Mouse (Mus musculus) cortical plate, adult 2 months (tissue): ENCODE measurements around the gene Spaca6. TPM values are rescaled to one million over a fixed set of nuclear protein-coding genes. Genes with fewer than 3 reads are reported as not detected.

ENCODE experiments used
- H3K27ac ChIP-seq: fragments of 200-500 bp; 2 replicates; pipeline ENCODE4 v1.5.1; 2012; ENCODE audit warnings: low read length, control low read depth, inconsistent platforms; ENCODE audit not compliant: insufficient read depth
- H3K4me1 ChIP-seq: fragments of 200-500 bp; 2 replicates; pipeline ENCODE4 v1.6.1; 2011; ENCODE audit warnings: low read length; ENCODE audit not compliant: control insufficient read depth, insufficient read depth
- H3K4me3 ChIP-seq: fragments of 200-500 bp; 2 replicates; pipeline ENCODE4 v1.5.1; 2011; ENCODE audit warnings: mild to moderate bottlenecking, low read length, control low read depth; ENCODE audit not compliant: insufficient read depth
- CTCF ChIP-seq: fragments of 200-500 bp; IDR thresholded peaks from 2 replicates; pipeline ENCODE4 v1.5.1; 2011; ENCODE audit warnings: mild to moderate bottlenecking, control low read depth, low read length; ENCODE audit not compliant: insufficient read depth; ENCODE audit errors: extremely low read depth
- POLR2A ChIP-seq: fragments of 200-500 bp; IDR thresholded peaks from 2 replicates; pipeline ENCODE4 v1.6.1; 2011; ENCODE audit warnings: mild to moderate bottlenecking, low read length, control low read depth; ENCODE audit not compliant: insufficient read depth; ENCODE audit errors: extremely low read depth
- polyA plus RNA-seq: library from polyadenylated mRNA; depleted of rRNA; stranded (reverse); fragments of >200 nt; gene quantifications from 2 replicates; pipeline ENCODE4 v1.2.3, GENCODE M21; 2012; rRNA removed

Spaca6 gene
- 92.5 and 111 TPM in 2 replicates for polyA plus RNA-seq

- H3K27ac ChIP-seq: peak within 1 kb of the TSS; percentile 96
- peak within 1 kb of the TSS; percentile 93 for H3K4me3 ChIP-seq
- H3K4me1 ChIP-seq: no peaks in the 10 kb centered on the region; the same call in 1 of the 2 replicates
- peak; percentile 99 for TF ChIP-seq POLR2A
- TF ChIP-seq CTCF: no peak
Observed at GRCm38 (mm10) chr17:17826751-17827657, at the start of gene Spaca6. Spaca6 (plus strand) TSS chr17:17827158.

- Histone ChIP-seq H3K27ac (no peak overlapping the region), H3K4me1 (no peaks in the 10 kb centered on the region), H3K4me3 (no peak overlapping the region)
- TF ChIP-seq POLR2A: no peak
- no peak for TF ChIP-seq CTCF
Observed at GRCm38 (mm10) chr17:17790866-17791630, 35.9 kb upstream of the Spaca6 start.

- no peak overlapping the region for H3K27ac ChIP-seq
- H3K4me3 ChIP-seq: no peak overlapping the region
- H3K4me1 ChIP-seq: no peaks in the 10 kb centered on the region
- TF ChIP-seq CTCF (no peak), POLR2A (no peak)
Observed at GRCm38 (mm10) chr17:17792578-17792977, 34.4 kb upstream of the Spaca6 start.

- H3K4me1 ChIP-seq: no peaks in the 10 kb centered on the region
- no peak overlapping the region for H3K4me3 ChIP-seq
- TF ChIP-seq CTCF (no peak), POLR2A (no peak)
- no peak overlapping the region for H3K27ac ChIP-seq
Observed at GRCm38 (mm10) chr17:17795527-17795926, 31.4 kb upstream of the Spaca6 start.

GRCm38 (mm10) chr17:17823612-17824336 is 3.2 kb upstream of the Spaca6 start:
- TF ChIP-seq CTCF: no peak
- Histone ChIP-seq H3K27ac (no peak overlapping the region), H3K4me3 (no peak overlapping the region), H3K4me1 (no peaks in the 10 kb centered on the region)

GRCm38 (mm10) chr17:17825921-17826591 is 902 bp upstream of the Spaca6 start:
- Histone ChIP-seq H3K27ac (peak overlapping the region; percentile 95), H3K4me3 (peak overlapping the region; percentile 93), H3K4me1 (no peaks in the 10 kb centered on the region; the same call in 1 of the 2 replicates)
- TF ChIP-seq POLR2A (0 out of 2 replicates have a peak, but pooled peaks have one; percentile 22), CTCF (no peak)

GRCm38 (mm10) chr17:17827658-17828190 is 766 bp downstream of the Spaca6 start:
- no peaks in the 10 kb centered on the region; the same call in 1 of the 2 replicates for H3K4me1 ChIP-seq
- H3K27ac ChIP-seq: peak overlapping the region; percentile 96
- H3K4me3 ChIP-seq: peak overlapping the region; percentile 93
- TF ChIP-seq POLR2A: no peak
- TF ChIP-seq CTCF: no peak

- Histone ChIP-seq H3K27ac (peak overlapping the region; percentile 96), H3K4me1 (no peaks in the 10 kb centered on the region; the same call in 1 of the 2 replicates), H3K4me3 (peak overlapping the region; percentile 93)
- TF ChIP-seq POLR2A: peak; percentile 42
- TF ChIP-seq CTCF: no peak
Observed at GRCm38 (mm10) chr17:17828191-17828981, 1.4 kb downstream of the Spaca6 start.
